Mouse (Mus musculus) right cerebral cortex, postnatal 4 days (tissue): Measurements from ENCODE around the gene Ndufa10.
"Not testable (repeated sequence)": the region's sequence is repeated elsewhere in the genome, so short reads cannot be mapped to it uniquely, and the experiment has no call there.

Experiments used
- DNase-seq: peaks from one replicate; pipeline ENCODE4 v3.0.0-alpha.2; 2022

Gene Ndufa10

GRCm38 (mm10) chr1:92473165-92474041 lies at the start of gene Ndufa10:
TSS of gene Ndufa10 (minus strand) at chr1:92473860.
- peak; percentile 97 for DNase-seq

DNA sequence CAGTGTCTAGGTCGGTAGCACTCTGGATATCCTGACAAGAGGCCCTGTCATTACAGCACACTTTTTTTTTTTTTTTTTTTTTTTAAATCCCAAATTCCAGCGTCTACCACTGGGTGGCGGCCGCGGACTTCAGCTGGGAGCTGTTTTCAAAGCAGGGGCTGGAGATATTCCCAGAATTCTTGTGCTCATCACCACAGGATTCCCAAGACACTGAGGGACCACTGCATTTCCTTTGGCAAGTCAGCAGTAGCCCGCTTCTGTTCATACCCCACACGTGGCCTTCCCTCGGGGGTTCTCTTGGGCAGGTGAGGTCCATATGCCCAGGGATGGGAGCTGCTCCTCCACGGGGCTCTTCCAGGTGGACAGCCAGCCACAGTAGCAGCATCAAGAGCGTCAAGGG lies 47.7 kb upstream of the Ndufa10 start:
- DNase-seq, result peak; percentile 78

GRCm38 (mm10) chr1:92519046-92519445 lies 45.4 kb upstream of the Ndufa10 start:
- DNase-seq, result no peak

GRCm38 (mm10) chr1:92518561-92518960 lies 44.9 kb upstream of the Ndufa10 start, which contains the start of gene Olfr1414:
TSS of gene Olfr1414 (minus strand) at chr1:92518661.
- DNase-seq, result no peak

DNA sequence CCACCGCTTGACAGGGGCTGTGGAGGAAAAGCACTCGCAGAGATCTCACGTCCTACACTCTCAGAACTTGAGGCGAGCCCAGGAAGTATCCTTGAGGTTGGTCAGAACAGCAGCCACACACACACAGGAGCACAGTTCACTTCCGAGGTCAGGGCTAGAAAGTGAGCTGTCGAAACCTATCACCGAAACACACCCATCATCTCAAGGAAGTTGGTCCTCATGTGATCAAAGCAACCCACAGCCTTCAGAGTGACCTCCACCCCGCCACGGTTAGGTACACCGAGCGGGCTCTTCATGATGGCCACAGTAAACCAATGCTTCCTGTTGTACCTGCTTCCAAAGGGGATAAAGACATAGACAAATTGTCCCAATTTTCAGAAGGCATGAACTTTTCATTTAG lies 41.7 kb upstream of the Ndufa10 start:
- DNase-seq, result no peak

- not testable (repeated sequence) for DNase-seq
These were observed 38.0 kb upstream of the Ndufa10 start for GRCm38 (mm10) chr1:92511646-92512045.

- DNase-seq, result no peak
These were observed 22.3 kb upstream of the Ndufa10 start, which contains the start of gene Olfr1415 for GRCm38 (mm10) chr1:92496001-92496400. TSS of gene Olfr1415 (minus strand) at chr1:92496101.

DNA sequence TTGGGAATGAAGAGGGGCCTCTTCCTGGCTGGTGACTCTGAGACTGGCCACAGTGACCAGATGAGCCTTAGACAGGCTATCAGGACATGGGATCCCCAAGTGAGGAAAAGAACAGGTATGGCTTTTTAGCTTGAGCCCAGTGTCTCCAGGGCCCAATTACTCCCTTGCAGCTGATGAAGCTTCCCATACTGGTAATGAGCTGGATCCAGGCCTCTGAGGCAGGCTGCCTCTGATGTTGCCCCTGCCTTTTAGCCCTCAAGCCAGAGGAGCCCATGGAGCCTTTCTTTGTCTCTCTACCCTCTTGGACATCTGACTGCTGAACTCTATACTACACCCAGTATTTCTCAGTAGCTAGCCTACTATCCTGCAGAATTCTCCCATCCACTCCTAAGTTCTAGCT lies 11.4 kb upstream of the Ndufa10 start, which contains the start of gene Olfr1416:
Gene Olfr1416 (minus strand): TSS at position 101 of the 400 bp plus-strand sequence.
- DNase-seq, result no peak

DNA sequence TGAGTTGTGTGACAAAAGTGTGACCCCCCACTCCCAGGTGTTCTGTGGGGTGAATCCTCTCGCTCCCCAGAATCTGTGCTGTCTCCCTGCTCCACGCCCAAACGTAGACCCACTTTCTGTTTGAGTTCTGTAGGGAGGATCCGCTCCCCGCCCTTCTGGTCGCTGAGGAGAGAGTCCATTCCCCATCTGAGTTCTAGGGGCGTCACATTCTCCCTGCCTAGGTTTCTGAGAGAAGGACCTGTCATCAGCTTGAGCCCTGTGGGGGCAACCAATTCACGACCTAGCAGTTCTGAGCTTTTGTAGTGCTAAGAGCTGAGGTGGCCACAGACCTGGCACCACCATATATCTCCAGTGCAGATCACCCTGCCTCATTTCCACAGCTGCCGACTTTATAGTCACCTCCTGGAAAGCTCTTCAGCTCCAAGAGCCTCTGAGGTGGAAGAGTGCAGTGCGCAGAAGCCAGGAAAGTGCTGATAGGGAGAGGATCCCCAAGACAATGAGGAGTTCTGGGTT lies 462 bp upstream of the Ndufa10 start:
- no peak for DNase-seq

GRCm38 (mm10) chr1:92468891-92469290 lies 4.8 kb downstream of the Ndufa10 start:
- no peak for DNase-seq

- DNase-seq, result no peak
These were observed 15.2 kb downstream of the Ndufa10 start for GRCm38 (mm10) chr1:92458416-92458815.

- no peak for DNase-seq
These were observed 15.9 kb downstream of the Ndufa10 start for GRCm38 (mm10) chr1:92457758-92458157.

DNA sequence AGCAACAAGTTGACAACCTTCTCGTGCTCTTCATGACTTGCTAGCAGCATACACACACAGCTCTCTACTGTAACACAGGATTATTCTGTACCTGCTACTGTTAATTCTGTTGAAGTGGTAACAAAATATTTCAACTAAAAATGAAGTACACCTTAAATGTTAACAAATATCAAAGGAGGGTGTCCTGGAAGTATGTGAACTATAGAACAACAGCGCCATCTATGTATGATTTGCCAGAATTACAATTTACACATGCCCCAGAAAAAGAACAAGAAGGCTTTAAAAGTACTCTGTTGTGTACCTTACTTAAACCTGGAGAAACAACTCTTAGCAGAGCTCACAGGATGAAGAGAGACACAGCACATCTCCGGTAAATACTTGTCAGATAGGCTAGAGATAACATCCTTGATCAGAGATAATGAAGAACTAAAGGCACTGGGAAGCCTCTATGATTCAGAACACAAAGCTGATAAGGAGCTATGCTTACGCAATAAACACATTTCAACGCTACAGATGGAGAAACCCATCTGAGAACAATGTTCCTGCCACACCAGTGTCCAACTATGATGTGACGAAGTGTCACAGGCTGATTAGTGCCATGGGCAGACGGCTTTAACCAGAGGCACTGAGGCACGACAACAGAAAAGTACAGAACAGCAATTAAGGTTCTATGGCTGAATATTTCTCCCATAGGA lies 19.8 kb downstream of the Ndufa10 start:
- DNase-seq, result no peak

- DNase-seq, result no peak
These were observed 25.4 kb downstream of the Ndufa10 start for GRCm38 (mm10) chr1:92448293-92448692.

DNA sequence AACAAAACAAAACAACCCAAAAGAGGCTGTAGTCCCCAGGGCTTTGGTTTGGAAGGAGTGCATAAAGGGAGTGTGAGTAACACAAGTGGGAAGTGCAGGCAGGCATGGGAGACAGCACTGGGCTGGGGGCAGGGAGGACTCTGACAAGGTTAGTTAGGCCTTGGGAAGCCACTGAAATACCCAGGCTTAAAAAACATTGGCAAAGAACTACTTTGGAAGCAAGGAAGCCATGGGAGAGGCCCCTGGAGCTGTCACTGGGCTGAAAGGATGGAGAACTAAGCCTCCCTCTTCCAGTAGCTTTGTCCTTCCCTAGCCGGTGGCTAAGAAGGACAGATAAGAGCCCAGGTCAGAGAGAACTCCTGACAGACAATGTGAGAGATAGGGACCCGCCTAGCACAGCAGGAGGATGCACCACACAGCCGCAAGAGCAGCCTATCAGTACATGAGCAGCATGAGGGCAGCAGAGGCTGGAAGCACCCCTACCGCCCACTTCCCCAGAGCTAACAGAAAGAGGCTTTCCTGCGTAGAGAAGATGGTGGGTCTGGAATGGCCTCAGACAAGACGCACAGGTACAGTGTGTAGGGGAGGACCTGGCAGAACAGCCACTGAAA lies 32.1 kb downstream of the Ndufa10 start:
- DNase-seq, result no peak

- no peak for DNase-seq
These were observed 33.5 kb downstream of the Ndufa10 start for GRCm38 (mm10) chr1:92440066-92440750.

DNA sequence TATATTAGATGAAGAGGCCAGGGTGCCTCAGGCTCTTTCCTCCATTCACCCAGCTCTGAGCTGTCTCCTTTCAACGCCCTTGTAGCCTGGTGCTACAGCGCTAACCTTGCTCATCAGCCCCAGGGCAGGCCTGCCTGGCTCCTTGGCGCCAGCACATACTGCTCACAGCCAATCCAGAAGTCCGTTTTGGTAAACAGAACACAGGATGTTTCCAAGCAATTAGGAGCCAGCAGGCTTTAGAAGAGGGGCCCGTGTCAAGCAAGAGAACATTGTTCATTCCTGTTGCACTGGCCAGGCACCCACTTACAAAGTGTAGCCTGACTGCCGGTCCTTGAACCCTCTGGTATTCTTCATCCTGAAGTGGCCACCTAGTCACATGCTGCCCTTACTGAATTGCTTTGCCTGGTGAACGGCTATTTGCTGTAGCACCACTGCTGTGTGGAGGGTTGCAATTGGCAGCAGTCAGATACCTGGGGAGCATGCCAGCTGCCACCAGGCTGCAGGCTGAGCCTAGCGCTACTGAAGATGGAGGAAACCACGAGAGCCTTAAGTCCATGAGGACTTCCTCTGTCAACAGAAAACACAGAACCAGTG lies 35.9 kb downstream of the Ndufa10 start:
- peak; percentile 55 for DNase-seq

- peak; percentile 30 for DNase-seq
These were observed 36.8 kb downstream of the Ndufa10 start for GRCm38 (mm10) chr1:92436831-92437321.

GRCm38 (mm10) chr1:92434986-92435385 lies 38.7 kb downstream of the Ndufa10 start:
- DNase-seq, result no peak

DNA sequence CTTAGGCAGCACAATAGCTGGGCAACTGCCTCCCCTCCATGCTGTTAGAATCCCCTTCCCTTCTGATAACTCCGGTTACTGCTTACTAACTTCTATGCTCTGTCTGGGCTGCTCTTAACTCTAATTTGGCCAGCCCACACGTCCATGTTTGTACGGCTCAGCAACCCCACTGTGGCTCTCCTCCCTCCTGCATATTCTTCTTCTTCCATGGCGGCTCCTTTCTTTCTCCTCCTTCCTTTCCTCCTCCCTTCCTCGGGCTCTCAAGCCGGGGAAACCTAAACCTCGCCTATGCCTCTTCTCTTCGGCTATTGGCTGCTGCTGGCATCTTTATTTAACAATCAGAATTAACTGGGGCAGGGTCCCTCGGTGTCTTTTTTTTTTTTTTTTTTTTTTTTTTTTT lies 40.9 kb downstream of the Ndufa10 start:
- DNase-seq, result no peak

DNA sequence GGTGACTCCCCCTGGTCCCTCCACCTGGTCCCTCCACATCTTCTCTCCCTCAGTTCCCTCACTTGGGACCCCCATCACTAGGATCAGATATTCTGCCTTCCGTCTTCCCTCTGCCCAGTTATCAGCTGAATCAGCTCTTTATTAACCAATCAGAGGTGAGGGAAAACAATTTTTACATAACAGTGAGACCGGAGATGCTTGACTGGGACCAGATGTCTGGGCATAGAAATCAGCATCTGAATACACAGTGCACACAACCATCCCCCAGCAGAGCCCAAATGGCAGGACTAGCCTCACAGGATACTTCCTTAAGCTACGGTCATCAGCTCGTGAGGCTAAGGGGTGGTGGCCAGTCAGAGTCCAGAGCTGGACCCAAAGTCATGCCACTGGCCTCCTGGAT lies 41.6 kb downstream of the Ndufa10 start:
- DNase-seq, result no peak

GRCm38 (mm10) chr1:92431420-92431819 lies 42.2 kb downstream of the Ndufa10 start:
- no peak for DNase-seq
